Mouse (Mus musculus): ENCODE measurements around the gene Gm10024.
"Not testable (repeated sequence)": the region's sequence is repeated elsewhere in the genome, so short reads cannot be mapped to it uniquely, and the experiment has no call there.

The Gm10024 gene

DNA sequence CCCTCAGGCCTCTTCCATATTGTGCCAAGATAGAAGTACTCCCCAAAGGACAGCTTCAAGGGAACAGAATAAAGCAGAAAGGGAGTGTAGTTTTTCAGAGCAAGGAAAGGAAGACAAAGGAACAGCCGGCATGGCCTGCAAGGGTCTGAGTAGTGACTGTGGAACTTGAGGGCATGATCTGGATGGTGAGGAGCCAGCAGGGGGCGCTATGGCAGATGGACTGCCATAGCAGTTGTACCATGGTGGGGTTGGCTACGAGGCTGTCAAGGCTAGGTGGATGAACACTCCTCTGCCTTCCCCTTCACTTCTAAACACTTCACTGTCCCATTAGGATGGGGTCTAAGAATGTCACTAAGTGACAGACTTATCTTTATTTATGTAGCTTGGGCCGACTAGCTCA is 18.0 kb downstream of the Gm10024 start:
- peak; percentile 30 for DNase-seq (ENCODE audit: low spot score)

DNA sequence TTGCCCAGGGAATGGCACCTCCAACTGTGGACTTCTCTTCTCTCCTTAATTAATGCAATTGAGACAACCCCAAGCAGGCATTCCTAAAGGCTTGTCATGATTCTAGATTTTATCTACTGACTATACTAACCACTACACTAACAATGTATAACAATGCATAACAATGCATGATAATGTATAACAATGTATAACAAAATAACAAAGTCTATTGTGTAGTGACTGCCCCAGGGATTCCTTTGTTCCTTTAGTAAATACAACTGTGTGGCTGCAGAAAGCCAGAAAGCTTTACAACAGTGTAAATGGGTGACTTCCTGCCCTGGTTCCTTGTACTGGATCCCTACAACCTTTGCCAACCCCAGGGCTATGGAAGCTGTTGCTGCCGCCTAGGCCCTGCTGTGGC is 24.7 kb downstream of the Gm10024 start:
- no peak for DNase-seq (ENCODE audit: low spot score)

DNA sequence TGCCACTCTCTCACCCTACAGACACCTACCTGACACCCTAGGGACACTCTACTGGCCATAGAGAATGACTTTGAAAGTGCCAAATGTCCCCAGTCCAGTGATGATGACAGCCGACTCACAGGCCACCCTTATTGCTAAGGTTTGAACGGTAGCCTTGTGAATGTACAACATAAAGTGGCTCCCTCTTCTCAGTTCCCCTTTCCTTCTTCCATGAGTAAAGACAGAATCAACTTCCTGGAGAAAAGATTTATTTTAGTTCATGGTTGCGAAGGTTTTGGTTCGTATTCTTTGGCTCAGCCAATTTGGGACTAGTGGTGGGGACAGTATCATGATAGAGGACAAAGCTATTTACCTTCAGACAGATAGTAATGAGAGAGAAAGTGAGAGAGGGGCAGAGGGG is 27.7 kb downstream of the Gm10024 start:
- DNase-seq (ENCODE audit: low spot score), result no peak

DNA sequence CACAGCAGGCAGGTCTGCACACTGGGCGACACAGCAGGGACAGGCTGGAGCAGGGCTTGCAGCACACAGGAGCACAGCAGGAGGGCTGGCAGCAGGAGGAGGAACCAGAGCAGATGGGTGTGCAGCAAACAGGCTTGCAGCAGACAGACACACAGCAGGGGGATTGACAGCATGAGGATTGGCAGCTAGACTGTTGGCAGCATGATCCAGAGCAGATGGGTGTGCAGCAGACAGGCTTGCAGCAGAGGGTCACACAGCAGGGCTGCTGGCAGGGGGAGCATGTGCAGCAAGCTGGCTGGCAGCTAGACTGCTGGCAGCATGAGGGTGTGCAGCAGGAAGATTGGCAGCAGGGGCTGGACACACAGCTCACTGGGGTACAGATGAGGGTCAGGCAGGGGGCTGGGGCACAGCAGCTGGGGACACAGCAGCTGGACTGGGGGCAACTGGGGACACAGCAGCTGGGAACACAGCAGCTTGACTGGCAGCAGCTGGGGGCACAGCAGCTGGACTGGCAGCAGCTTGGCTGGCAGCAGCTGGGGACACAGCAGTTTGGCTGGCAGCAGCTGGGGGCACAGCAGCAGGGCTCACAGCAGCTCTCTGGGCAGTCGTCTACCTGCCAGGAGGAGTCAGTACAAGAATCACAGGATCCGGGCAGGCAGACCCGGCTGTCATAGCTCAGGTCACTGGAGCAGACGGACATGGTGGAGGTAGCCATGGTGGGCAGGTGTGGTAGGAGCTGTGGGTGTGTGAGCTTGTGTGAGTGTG is 30.8 kb downstream of the Gm10024 start, which contains the start of gene Gm18596:
Gene Gm18596 (minus strand): TSS at position 715 of the 765 bp plus-strand sequence.
- not testable (repeated sequence) for DNase-seq (ENCODE audit: low spot score)

DNA sequence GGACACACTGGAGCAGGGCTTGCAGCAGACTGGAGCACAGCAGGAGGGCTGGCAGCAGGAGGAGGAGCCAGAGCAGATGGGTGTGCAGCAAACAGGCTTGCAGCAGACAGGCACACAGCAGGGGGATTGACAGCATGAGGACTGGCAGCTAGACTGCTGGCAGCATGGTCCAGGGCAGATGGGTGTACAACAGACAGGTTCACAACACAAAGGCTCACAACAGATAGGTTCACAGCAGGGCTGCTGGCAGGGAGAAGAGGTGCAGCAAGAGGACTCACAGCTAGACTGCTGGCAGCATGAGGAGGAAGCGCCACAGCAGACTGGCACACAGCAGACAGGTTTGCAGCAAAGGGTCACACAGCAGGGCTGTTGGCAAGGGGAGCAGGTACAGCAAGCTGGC is 39.4 kb downstream of the Gm10024 start:
- DNase-seq (ENCODE audit: low spot score), result not testable (repeated sequence)

DNA sequence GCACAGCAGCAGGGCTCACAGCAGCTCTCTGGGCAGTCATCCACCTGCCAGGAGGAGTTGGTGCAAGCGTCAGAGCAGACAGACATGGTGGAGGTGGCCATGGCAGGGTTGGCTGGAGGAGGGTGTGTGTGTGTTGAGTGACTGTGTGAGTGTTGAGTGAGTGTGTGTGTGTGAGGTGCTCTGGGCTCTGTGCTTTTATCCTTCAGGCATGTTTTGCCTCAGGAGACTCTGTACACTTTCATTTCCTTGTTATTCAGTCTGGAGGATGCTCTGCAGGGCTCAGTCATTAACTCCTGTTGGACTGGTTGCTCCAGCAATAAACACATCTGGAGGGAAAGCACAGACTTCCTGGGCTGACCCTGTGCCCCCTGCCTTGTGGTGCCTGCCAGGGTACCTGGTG is 40.0 kb downstream of the Gm10024 start, which contains the start of gene Gm9736:
Gene Gm9736 (minus strand): TSS at position 101 of the 400 bp plus-strand sequence.
- not testable (repeated sequence) for DNase-seq (ENCODE audit: low spot score)

DNA sequence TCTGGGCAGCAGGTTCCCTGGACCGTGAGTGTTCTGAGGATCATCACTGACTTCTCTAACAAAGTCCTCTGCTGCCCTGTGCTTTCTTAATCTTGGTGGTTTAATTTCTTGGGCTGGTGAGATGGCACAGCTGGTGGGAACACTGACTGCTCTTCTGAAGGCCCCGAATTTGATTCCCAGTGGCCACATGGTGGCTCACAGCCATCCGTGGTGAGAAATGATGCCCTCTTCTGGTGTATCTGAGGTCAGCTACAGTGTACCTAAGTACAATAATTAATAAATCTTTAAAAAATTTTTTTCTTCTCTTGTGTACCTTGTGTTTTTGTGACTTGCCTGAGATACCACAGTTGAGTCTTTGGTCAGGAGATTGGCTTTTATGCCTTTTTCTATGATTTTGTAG is 41.1 kb downstream of the Gm10024 start:
- DNase-seq (ENCODE audit: low spot score), result not testable (repeated sequence)

DNA sequence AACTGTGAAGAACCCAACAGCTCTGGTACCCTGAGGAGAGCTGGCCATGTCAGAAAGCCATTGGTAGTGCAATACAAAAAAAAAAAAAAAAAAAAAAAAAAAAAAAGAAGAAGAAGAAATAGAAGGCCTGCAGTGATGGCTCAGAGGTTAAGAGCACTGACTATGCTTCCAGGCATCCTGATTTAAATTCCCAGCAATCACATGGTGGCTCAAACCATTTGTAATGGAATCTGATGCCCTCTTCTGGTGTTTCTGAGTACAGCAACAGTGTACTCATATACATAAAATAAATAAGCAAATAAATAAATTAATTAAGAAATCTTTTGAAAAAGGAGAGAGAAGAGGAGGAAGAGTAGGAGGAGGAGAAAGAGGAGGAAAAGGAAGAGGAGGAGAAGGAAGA is 42.2 kb downstream of the Gm10024 start:
- DNase-seq (ENCODE audit: low spot score), result no peak

DNA sequence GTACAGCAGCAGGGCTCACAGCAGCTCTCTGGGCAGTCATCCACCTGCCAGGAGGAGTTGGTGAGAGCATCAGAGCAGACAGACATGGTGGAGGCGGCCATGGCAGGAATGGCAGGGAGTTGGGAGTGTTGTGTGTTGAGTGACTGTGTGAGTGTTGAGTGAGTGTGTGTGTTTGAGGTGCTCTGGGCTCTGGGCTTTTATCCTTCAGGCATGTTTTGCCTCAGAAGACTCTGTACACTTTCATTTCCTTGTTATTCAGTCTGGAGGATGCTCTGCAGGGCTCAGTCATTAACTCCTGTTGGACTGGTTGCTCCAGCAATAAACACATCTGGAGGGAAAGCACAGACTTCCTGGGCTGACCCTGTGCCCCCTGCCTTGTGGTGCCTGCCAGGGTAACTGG is 48.3 kb downstream of the Gm10024 start, which contains the start of gene Gm3233:
Gene Gm3233 (minus strand): TSS at position 101 of the 400 bp plus-strand sequence.
- DNase-seq (ENCODE audit: low spot score), result not testable (repeated sequence)

Measured in embryo, embryonic 10.5 days (tissue).